Mouse (Mus musculus) myocyte (in vitro differentiated cells): ENCODE data around the gene Ptcd1.

Experiments used
- CEBPB ChIP-seq: IDR thresholded peaks from 2 replicates; pipeline ENCODE4 v1.6.1; 2011; ENCODE audit warnings: mild to moderate bottlenecking, moderate library complexity; ENCODE audit not compliant: poor library complexity, insufficient read depth, severe bottlenecking
- E2F4 ChIP-seq: IDR thresholded peaks from one replicate; pipeline ENCODE4 v1.6.1; 2011; ENCODE audit warnings: mild to moderate bottlenecking, control low read depth, moderate library complexity; ENCODE audit not compliant: insufficient read depth
- MAX ChIP-seq: IDR thresholded peaks from one replicate; pipeline ENCODE4 v1.6.1; 2011; ENCODE audit warnings: low read depth, mild to moderate bottlenecking, control low read depth
- MYOD1 ChIP-seq, 3 experiments: IDR thresholded peaks; one replicate each; pipeline ENCODE4 v1.6.1; 2011; ENCODE audit warnings: control low read depth in 2 of 3, low read depth in 2 of 3, mild to moderate bottlenecking in 2 of 3, moderate library complexity in 1 of 3; ENCODE audit not compliant: insufficient read length in 2 of 3, control insufficient read depth in 1 of 3
- MYOG ChIP-seq, 3 experiments: IDR thresholded peaks; one replicate each; pipeline ENCODE4 v1.6.1; 2011; ENCODE audit warnings: control low read depth in 2 of 3, low read depth in 2 of 3, mild to moderate bottlenecking in 2 of 3; ENCODE audit not compliant: insufficient read length in 2 of 3, control insufficient read depth in 1 of 3, insufficient read depth in 1 of 3
- POLR2A ChIP-seq: IDR thresholded peaks from one replicate; pipeline ENCODE4 v1.6.1; 2011; ENCODE audit warnings: low read depth, mild to moderate bottlenecking, control low read depth, moderate library complexity; ENCODE audit not compliant: insufficient read length
- POLR2AphosphoS2 ChIP-seq: IDR thresholded peaks from one replicate; pipeline ENCODE4 v1.6.1; 2011; ENCODE audit warnings: low read depth, control low read depth; ENCODE audit not compliant: insufficient read length
- REST ChIP-seq: IDR thresholded peaks from one replicate; pipeline ENCODE4 v1.6.1; 2011; ENCODE audit warnings: mild to moderate bottlenecking, control low read depth, moderate library complexity; ENCODE audit not compliant: insufficient read depth, insufficient read length
- SRF ChIP-seq: IDR thresholded peaks from one replicate; pipeline ENCODE4 v1.6.1; 2011; ENCODE audit warnings: low read depth; ENCODE audit not compliant: control insufficient read depth, insufficient read length
- TCF3 ChIP-seq: IDR thresholded peaks from one replicate; pipeline ENCODE4 v1.6.1; 2011; ENCODE audit warnings: low read depth, control low read depth; ENCODE audit not compliant: insufficient read length
- USF1 ChIP-seq: IDR thresholded peaks from one replicate; pipeline ENCODE4 v1.6.1; 2011; ENCODE audit warnings: low read depth, mild to moderate bottlenecking, control low read depth, moderate library complexity

DNA sequence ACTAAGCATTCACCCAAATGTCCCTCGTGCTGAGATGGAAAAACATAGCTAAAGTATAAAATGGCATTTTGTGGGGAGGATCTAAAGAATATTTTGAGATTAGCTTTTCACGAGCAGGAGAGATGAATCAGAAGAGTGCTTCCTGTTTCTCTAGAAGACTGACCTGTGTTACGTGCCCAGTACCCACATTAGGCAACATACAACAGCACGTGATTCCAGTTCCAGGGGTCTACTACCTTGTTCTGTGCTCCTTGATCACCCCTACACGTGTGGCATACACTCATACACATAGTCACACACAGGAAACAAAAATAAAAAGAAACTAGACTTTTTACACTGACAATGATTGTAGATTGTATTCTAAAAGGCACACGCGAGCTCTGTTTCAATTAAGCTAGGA lies 33.5 kb upstream of the Ptcd1 start:
- TF ChIP-seq CEBPB, result no peak
- no peak for TF ChIP-seq E2F4
- no peak for TF ChIP-seq POLR2AphosphoS2
- no peak for TF ChIP-seq POLR2A
- no peak for TF ChIP-seq USF1
- no peak for TF ChIP-seq MAX
- TF ChIP-seq MYOG (IDR thresholded peaks at IDR 0.05; ENCODE audit: control insufficient read depth in 1 of 3, insufficient read depth in 1 of 3, insufficient read length in 2 of 3, low read depth in 2 of 3), result no peak
- TF ChIP-seq MYOD1 (IDR thresholded peaks at IDR 0.05; ENCODE audit: control insufficient read depth in 1 of 3, insufficient read length in 2 of 3, low read depth in 2 of 3), result no peak
- TF ChIP-seq TCF3, result no peak
- TF ChIP-seq REST, result no peak
- TF ChIP-seq SRF, result no peak
